Mouse (Mus musculus) colon, adult 2 months (tissue): ENCODE results near the gene Lhfpl1. TPM values are rescaled to one million over a fixed set of nuclear protein-coding genes. Genes with fewer than 3 reads are reported as not detected.

ENCODE experiments used
- polyA plus RNA-seq: library from polyadenylated mRNA; depleted of rRNA; stranded (reverse); fragments of >200 nt; gene quantifications from 2 replicates; pipeline ENCODE4 v1.2.3, GENCODE M21; 2012; rRNA removed

Gene Lhfpl1
- polyA plus RNA-seq = not detected in 2 replicates

DNA sequence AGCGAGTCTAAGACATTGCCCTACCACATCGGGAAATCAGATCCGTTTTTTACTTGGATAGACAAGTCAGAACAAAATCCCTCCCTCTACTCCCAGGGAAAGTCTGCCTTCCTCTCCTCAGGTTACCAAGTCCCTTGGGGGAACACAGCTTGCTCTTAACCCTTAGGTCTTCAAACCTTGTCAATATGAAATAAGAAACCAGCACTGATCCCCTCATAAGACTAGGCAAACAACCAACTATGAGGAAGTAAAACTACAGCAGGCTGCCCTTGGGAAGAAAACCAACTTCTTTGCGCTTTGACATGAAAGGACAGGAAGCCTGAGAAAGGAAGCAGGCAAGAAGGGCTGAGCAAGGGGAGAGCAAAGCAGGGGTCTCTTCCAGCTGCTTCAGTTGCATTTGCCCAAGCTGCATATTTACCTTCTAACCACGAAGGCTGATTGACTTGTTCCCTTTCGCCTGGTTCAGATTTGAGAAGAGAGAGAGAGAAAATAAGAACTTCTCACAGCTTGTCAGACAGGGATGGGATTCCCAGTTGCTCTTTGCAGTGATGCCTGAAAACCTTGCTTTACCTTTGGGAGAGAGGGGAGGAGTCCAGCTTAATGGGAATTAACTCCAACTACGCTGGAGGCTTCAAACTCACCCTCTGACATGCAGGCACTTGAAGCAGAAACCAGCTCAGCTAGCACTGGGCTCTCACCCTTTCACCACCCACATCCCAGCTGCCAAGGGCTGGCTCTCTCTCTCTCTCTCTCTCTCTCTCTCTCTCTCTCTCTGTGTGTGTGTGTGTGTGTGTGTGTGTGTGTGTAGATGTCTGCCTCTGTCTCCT is at the start of gene Lhfpl1:
Lhfpl1 (minus strand) TSS at position 713 of the 827 bp plus-strand sequence.

Other genes with a start within 250 kb of the Lhfpl1 start
- 11.3 and 15.7 TPM in 2 replicates for gene Amot, start 156.1 kb upstream of the Lhfpl1 start, polyA plus RNA-seq